Mouse (Mus musculus): Measurements from ENCODE around the gene Gna15. TPM values are rescaled to one million over a fixed set of nuclear protein-coding genes. Genes with fewer than 3 reads are reported as not detected.

Gna15 gene
- polyA plus RNA-seq, 1 experiment = 3.7 TPM

GRCm38 (mm10) chr10:81556282-81556681 is 32.3 kb upstream of the Gna15 start:
- DNase-seq (ENCODE audit: extremely low spot score in 1 of 2, low spot score in 1 of 2) = no peak

- DNase-seq (ENCODE audit: extremely low spot score in 1 of 2, low spot score in 1 of 2) = no peak
These were observed 30.1 kb upstream of the Gna15 start for GRCm38 (mm10) chr10:81553807-81554755.

- no peak for DNase-seq (ENCODE audit: extremely low spot score in 1 of 2, low spot score in 1 of 2)
These were observed 29.2 kb upstream of the Gna15 start for GRCm38 (mm10) chr10:81553232-81553631.

- peak; percentile 76 to 91 for DNase-seq (ENCODE audit: extremely low spot score in 1 of 2, low spot score in 1 of 2)
These were observed 27.6 kb upstream of the Gna15 start for GRCm38 (mm10) chr10:81551597-81552102.

- peak in 1 of 2 experiments; percentile 53 for DNase-seq (ENCODE audit: extremely low spot score in 1 of 2, low spot score in 1 of 2)
These were observed 26.2 kb upstream of the Gna15 start for GRCm38 (mm10) chr10:81550257-81550656.

- no peak for DNase-seq (ENCODE audit: extremely low spot score in 1 of 2, low spot score in 1 of 2)
These were observed 24.9 kb upstream of the Gna15 start for GRCm38 (mm10) chr10:81548944-81549343.

- DNase-seq (ENCODE audit: extremely low spot score in 1 of 2, low spot score in 1 of 2) = no peak
These were observed 23.0 kb upstream of the Gna15 start for GRCm38 (mm10) chr10:81546788-81547571.

GRCm38 (mm10) chr10:81546332-81546731 is 22.3 kb upstream of the Gna15 start:
- DNase-seq (ENCODE audit: extremely low spot score in 1 of 2, low spot score in 1 of 2) = no peak

- DNase-seq (ENCODE audit: extremely low spot score in 1 of 2, low spot score in 1 of 2) = peak; percentile 97 to 99
These were observed 21.2 kb upstream of the Gna15 start, which contains the start of gene Gna11 for GRCm38 (mm10) chr10:81545161-81545747. Gene Gna11, minus strand, starts transcription at chr10:81545190.

GRCm38 (mm10) chr10:81544296-81545160 is 20.5 kb upstream of the Gna15 start:
- DNase-seq (ENCODE audit: extremely low spot score in 1 of 2, low spot score in 1 of 2) = no peak

- no peak for DNase-seq (ENCODE audit: extremely low spot score in 1 of 2, low spot score in 1 of 2)
These were observed 19.6 kb upstream of the Gna15 start for GRCm38 (mm10) chr10:81543633-81544032.

GRCm38 (mm10) chr10:81542727-81543460 is 18.9 kb upstream of the Gna15 start:
- no peak for DNase-seq (ENCODE audit: extremely low spot score in 1 of 2, low spot score in 1 of 2)

GRCm38 (mm10) chr10:81541803-81542202 is 17.8 kb upstream of the Gna15 start:
- no peak for DNase-seq (ENCODE audit: extremely low spot score in 1 of 2, low spot score in 1 of 2)

- DNase-seq (ENCODE audit: extremely low spot score in 1 of 2, low spot score in 1 of 2) = no peak
These were observed 17.3 kb upstream of the Gna15 start for GRCm38 (mm10) chr10:81541363-81541762.

- peak in 1 of 2 experiments; percentile 49 for DNase-seq (ENCODE audit: extremely low spot score in 1 of 2, low spot score in 1 of 2)
These were observed 14.5 kb upstream of the Gna15 start for GRCm38 (mm10) chr10:81538321-81539048.

GRCm38 (mm10) chr10:81537429-81537828 is 13.4 kb upstream of the Gna15 start:
- no peak for DNase-seq (ENCODE audit: extremely low spot score in 1 of 2, low spot score in 1 of 2)

GRCm38 (mm10) chr10:81536734-81537133 is 12.7 kb upstream of the Gna15 start:
- no peak for DNase-seq (ENCODE audit: extremely low spot score in 1 of 2, low spot score in 1 of 2)

- DNase-seq (ENCODE audit: extremely low spot score in 1 of 2, low spot score in 1 of 2) = no peak
These were observed 10.8 kb upstream of the Gna15 start for GRCm38 (mm10) chr10:81534826-81535225.

Data from frontal cortex, adult 2 months (tissue).